Mouse (Mus musculus): Measurements from ENCODE around the gene Hist2h3c2.

- TF ChIP-seq EP300 (IDR thresholded peaks at IDR 0.05; ENCODE audit: low read depth) (no peak; the same call in 1 of the 2 replicates), CTCF (IDR thresholded peaks at IDR 0.05; ENCODE audit: low read depth) (no peak)
Observed at GRCm38 (mm10) chr3:96236834-96237334, 2.0 kb downstream of the Hist2h3c2 start.

Measured in liver, embryonic 14.5 days (tissue).